Mouse (Mus musculus) adipocyte (in vitro differentiated cells): Measurements from ENCODE around the gene Kmt5b.

Experiments used
- DNase-seq: peaks from one replicate; pipeline ENCODE4 v3.0.0-alpha.2; 2016; ENCODE audit warnings: low spot score

The Kmt5b gene

DNA sequence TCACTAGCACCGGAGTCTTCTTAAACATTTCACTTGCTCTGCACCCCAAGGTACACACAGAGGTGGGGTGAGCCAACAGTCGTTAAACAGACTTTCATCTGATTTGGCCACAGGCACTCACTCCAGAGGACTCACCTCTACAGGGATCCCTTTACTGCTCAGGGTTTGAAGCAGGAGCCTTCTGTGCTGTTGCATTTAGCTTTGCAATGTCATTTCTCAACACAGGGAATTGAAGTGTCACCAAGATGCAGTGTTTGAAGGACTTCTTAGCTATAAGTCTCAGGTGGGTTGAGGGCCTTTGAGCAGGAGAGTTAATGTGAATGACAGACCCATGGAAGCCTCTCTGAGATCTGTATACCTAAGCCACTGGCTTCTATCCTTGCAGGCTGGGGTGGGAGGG lies 76.4 kb downstream of the Kmt5b start:
- no peak for DNase-seq

DNA sequence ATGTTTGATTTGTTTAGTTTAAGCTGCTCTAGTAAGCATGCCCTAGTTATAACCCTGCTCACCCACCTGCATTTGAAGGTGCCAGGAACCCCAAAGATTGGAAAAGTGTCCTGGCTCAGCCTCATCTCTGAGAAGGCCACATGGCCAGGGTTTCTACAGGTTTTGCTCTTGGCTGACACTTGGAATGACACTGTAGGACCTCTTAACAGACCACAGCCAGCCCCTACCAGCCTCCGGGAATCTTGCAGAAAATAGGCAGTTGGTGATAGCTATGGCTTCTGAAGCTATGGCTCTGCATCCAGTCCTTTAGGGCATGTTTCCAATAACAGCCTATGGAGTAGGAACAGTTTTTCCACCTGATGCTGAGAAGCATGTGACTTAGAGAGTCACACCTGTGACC lies 77.6 kb downstream of the Kmt5b start:
- DNase-seq = no peak

DNA sequence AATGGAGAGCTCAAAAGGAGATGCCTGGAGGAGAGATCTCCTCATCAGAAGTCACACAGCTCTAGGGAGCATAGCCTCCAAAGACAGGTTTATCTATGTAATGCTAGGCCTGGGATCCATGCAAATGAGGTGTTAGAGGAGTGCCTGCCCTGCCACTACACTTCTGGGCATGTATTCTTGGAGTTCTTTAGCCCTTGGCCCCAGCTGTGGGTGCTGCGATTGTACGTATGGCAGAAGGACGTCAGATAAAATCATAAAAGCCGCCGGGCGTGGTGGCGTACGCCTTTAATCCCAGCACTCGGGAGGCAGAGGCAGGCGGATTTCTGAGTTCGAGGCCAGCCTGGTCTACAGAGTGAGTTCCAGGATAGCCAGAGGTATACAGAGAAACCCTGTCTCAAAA lies 78.1 kb downstream of the Kmt5b start:
- DNase-seq = no peak

DNA sequence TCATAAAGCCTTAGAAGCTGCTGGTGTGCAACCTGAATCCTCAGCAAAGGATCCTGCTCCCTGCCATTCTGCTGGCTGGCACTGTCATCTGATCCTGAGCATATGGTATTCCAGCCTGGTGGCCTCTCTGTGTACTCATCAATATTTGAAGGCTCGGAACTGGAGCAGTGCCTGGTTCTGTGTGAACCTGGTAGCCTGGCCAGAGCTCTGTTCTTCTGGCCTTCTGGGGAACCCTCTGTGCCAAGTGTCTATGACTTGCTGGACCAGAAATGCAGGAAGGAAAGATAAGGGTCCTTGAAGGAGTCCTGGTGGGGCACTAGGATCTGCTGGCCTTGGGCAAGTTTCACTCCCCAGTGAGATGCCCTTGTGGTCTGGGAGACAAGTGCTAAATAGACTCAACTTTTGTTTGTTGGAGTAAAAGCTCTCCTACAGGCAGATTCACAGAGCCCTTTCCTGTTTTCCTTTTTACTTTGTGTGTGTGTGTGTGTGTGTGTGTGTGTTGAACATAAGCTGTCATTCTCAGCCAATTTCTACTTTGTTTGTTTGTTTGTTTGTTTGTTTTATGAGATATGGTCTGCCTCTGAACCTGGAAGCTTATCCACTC lies 78.7 kb downstream of the Kmt5b start:
- DNase-seq = peak; percentile 70

DNA sequence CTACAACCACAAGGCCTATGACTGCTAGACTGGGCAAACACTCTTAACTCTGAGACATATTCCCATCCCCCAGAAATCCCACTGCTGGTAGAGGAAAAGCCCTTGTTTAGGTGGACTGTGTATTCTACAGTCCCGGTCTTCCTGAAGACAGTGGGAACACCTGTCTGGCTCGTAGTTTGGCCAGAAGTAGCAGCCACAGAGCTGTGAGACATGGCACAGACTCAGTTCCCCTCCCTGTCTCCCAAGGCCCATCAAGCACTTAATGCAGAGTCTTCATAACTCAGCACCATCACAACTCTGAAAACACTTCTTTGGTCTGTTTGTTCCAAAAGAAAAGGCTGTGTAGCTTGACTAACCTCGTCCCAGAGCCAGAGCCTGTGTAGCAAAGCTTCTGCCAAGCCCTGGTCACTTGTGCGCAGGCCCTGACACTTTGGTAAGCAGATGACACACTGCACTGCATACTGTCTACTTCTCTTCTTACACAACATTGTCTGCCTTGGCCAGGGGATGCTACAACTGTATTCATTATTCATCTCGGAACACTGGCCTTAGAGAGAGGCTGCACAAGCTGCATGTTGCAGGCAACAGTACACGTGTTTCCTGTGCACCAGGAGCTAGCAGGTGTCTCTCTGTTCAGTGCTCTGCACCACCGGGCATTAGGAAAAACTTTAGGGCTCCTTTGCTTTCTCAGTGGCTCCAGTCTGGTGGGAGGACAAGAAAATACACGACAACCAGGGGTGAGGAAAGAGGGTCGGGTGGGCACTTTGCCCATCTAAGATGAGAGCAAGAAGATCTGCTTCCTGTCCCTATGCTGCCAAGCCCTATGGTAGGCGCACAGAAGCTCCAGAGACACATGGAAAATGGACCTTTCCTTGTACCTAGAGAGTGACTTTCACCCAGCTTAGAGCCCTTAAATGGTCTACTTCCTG lies 79.7 kb downstream of the Kmt5b start:
- DNase-seq = no peak

DNA sequence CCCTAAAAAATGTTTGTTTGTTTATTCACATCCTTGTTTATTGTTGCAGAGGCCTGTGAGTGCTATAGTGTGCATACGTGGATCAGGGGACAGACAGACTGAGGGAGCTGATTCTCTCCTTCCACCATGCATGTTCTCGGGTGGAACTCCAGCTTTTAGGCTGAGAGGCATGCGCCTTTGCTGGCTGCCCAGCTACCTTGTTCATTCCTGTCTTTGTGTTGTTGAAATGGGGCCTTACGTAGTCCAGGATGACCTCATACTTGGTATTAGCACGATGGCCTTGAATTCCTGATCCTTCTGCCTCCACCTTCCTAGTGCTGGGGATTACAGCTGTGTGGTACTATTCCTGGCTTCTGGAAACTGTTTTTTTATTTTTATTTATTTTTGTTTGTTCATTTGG lies 80.5 kb downstream of the Kmt5b start:
- DNase-seq = no peak

DNA sequence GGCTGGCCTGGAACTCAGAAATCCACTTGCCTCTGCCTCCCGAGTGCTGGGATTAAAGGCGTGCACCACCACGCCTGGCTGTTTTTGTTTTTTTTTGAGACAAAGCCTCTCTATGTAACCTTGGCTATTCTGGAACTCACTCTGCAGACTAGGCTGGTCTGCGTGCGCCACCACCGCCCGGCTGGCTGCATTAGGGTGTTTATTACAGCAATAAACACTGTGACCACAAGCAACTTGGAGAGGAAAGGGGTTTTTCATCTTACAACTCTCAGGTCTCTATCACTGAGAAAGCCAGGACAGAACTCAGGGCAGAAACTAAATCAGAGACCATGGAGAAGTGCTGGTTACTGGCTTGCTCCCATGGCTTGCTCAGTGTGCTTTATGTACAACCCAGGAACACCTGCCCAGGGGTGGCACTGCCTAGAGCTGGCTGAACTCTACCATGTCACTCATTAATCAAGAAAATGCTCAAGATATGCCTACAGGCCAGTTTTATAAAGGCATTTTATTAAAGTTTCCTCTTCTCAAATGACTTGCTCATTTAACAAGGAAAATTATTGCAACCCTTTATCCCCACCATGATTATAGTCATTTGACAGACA lies 81.1 kb downstream of the Kmt5b start:
- no peak for DNase-seq

DNA sequence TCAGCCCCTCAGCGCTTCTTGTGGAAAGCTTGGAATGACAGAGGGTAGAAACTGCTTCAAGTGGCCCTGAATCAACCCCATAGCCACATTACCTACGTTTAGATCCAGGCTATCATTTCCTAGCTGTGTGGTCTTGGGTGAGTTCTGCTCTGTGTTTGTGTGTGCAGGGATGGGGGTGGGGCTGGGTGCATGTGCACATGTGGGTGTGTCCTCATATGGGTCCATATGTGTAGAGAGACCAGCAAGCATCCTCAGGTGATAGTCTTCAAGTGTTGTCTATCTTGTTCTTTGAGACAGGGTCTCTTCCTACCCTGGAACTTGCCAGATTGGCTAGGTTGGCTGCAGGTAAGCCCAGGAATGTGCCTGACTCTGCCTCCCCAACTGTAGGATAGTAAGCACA lies 82.0 kb downstream of the Kmt5b start:
- no peak for DNase-seq

DNA sequence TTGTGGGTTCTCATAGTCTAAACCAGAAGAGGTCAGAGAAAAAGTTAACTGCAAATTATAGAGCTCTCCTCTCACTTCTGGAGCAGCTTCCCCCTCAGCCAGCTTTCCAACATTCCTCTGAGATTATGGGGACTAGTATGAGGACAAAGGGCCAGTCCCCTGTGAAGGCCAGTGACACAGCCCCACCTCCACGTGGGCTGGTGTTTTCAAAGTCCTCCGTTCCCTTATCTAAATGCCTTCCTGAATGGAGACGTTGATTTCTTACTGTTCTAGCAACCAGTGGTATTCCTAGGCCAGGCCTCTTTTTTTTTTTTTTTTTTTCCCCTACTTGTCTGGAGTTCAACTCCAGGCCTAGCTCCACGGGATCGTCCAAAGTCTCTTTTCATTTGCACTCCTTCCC lies 82.9 kb downstream of the Kmt5b start:
- no peak for DNase-seq

DNA sequence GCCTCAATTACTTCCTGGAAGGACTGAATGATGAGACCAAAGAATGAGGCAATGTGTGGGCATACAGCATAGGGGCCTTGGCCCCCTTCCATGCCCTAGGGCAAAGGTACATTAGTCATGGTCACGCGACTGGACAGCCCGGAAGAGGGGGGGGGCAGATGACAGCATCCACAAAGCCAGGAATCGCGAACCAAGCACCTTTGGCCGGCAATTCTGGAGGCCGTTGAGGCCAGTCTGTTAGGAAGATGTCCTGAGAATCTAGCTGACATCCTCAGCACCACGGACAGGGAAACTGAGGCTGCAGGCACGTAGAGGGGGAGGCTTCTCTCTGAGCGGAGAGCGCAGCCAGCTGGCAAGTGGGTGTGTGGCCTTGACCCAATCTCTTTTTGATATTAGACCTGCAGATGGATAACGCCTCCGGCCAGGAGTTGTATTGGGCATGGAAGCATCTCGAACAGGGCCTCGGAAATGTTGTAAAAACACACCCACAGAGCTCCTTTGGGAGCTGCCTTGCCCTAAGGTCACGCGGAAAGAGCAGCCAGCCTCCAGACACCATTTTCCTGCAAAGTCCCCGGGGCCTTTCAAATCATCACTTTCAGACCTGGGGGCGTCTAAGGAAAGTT lies 83.7 kb downstream of the Kmt5b start:
- DNase-seq = peak; percentile 72

DNA sequence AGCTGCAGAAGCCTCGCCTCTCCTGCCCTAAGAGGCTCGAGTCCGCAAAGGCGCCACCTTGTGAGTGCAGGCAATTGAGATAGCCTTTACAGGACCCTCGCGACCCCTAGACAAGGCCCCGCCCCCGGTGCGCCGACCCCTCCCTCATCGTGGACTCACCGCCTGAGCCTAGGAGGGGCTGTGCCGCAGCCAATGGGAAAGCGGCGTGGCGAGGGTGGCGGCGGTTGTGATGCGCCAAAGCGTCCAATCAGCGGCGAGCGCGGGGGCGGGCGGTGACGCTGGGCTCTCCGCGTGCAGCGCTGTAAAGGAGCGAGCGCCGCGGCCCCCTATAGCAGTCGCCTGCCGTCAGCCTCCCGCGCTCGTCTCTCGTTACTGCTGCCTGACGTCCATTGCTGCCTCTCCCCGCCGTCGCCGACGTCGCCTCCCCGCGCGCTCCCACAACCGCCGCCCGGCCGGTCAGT lies 84.3 kb downstream of the Kmt5b start, which contains the start of gene Chka:
Gene Chka, plus strand, starts transcription at position 272 of the 461 bp plus-strand sequence.
- DNase-seq = peak; percentile 93

DNA sequence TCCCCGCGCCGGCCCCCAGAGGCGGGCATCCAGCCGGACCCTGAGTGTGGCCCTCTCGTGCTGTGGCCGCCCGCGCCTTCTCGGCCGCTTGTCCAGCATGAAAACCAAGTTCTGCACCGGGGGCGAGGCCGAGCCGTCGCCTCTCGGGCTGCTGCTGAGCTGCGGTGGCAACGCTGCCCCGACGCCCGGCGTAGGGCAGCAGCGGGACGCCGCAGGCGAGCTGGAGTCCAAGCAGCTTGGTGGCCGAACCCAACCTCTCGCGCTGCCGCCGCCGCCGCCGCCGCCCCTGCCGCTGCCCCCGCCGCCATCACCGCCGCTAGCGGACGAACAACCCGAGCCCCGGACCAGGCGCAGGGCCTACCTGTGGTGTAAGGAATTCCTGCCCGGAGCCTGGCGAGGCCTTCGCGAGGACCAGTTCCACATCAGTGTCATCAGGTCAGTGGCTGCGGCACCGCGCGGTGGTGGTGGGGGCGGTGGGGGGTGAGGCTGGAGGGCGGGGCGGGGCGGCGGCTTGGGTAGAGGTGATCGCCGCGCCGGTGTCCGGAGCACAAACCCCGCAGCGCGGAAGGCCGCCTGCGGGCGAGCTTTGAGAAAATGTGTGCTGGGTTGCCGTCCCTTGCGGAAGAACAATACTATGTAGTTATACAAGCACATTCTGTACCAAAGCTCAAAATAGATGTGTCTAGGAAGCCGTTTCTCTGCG lies 84.9 kb downstream of the Kmt5b start:
- DNase-seq = peak; percentile 53

DNA sequence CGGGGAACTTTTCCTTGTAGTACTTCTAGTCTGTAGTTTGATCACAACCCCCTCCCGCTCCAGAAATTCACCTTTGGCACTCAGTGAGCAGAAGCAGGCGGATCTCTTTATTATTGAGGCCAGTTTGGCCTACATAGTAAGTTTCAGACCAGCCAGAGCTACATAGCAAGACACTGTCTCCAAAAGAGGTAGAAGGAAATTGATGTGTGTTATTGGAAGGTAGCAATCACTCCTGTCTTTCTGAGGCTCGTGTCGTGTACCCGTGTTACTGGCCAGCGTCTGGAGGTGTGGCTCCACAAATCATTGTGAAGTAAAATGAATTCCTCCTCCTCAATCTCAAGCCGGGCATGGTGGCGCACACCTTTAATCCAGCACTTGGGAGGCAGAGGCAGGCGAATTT lies 85.9 kb downstream of the Kmt5b start:
- no peak for DNase-seq

DNA sequence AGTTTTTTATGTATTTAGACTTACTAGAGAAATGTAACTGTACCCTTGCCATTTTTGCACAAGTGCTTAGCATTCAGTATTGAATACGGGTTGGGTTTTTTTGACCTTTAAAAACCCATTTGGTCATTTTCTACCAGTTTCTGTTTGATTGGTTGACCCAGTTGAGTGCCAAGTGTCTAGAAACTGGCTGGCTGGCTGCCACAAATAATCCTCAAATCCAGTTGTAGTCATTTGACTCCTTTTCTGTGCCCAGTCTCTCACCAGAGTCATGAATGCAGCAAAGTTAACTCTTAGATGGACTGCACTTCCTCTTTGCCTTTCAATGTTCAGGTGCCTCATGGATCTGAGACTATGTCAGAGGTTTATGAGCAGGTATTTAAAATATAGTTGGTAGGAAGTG lies 86.7 kb downstream of the Kmt5b start:
- peak; percentile 96 for DNase-seq

DNA sequence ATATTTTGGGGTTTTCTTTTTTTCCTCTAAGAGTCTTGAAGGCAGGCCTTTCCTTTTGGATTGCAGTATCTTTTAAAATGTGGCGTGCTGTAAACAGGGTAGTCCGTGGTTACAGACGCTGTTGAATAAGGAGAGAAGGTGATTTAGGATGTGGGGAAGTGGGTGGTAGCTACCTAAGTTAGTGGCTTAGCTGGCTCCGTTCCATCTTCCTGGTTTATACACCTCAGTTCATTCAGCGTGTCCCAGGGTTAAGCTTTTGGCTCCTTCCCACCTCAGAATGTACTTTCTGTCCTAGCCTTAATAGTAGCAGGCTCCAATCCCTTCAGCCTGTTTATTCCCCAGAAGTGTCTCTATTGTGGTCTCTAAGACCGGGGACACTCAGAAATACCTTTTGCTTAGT lies 87.9 kb downstream of the Kmt5b start:
- DNase-seq = no peak

DNA sequence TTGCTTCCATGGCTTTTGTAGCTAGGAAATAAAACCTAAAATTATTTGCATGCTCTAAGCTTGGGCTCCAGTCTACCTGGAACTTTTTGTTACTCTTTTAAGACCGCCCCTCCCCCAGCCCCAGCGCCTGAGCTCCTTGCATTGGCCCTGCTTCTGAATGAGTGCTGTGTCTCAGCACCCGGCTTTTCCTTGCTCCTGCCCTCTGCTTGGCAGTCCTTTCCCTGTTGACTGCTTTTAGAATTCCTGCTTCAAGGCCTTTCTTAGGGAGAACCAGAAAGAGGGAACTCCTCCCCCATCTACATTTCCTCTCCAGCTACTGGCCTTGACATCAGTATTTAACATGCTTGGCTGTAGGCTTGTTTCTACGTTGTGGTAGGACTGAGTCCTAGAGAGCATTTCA lies 88.4 kb downstream of the Kmt5b start:
- no peak for DNase-seq

DNA sequence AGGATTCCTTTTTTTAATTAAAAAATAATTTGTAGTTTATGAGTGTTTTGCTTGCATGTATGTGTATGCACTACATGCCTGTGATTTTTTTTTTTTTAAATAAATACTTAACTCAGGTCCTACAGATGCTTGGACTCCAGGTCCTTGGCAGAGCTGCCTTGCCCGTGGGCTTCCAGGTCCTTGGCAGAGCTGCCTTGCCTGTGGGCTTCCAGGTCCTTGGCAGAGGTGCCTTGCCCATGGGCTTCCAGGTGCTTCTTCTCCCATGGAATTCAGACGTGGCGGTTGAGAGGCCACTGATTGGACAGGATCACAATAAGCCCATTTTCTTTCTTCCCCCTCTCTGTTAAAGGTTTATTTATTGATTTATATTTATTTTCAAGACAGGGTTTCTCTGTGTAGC lies 90.0 kb downstream of the Kmt5b start:
- DNase-seq = no peak

DNA sequence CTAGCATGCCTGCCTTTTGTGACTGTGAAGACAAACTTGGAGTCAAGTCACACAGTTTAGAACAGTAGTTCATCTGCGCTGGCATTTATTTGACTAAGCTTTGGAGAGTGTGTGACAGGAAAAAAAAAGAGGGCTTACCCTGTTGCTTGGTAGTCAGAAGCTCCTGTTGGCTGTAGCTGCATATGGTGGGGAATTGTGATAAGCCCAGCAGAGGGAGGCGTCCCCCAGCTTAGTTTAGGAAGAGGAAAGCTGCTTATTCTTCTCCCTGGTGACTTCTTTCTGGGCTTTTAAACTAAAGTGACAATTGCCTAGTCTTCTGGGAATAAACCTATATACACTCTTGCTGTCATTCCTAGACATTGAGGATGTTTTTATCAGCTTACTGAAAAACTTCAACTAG lies 95.5 kb downstream of the Kmt5b start:
- DNase-seq = no peak

DNA sequence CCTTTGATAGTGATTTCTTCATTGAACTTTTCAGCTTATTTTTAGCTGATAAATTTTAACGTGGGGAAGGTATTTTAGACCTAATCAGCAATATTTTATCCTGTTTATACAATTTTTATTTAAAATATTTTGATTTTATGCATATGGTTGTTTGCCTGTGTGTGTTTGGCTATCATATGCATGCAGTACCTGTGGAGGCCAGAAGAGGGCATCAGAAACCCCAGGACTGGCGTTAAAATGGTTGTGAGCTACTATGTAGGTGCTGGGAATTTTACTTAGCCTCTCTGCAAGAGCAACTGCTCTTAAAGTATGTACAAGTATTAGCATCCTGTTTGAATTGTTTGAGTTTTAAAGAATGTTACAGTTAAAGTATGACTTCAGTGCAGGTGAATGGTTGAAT lies 97.7 kb downstream of the Kmt5b start:
- no peak for DNase-seq
